Mouse (Mus musculus) ES-E14 (cell line): Measurements from ENCODE around the gene Hist1h3a.

ENCODE experiments used
- CHD2 ChIP-seq: IDR thresholded peaks from 2 replicates; pipeline ENCODE4 v1.6.1; 2014; ENCODE audit warnings: mild to moderate bottlenecking, low read depth, low read length, inconsistent platforms
- HCFC1 ChIP-seq: IDR thresholded peaks from 2 replicates; pipeline ENCODE4 v1.6.1; 2012; ENCODE audit warnings: low read length, inconsistent platforms, borderline replicate concordance; ENCODE audit not compliant: insufficient read depth
- MAFK ChIP-seq: IDR thresholded peaks from 2 replicates; pipeline ENCODE4 v1.6.1; 2014; ENCODE audit warnings: mild to moderate bottlenecking, low read depth, low read length, inconsistent platforms; ENCODE audit not compliant: insufficient read depth
- ZC3H11A ChIP-seq: IDR thresholded peaks from 2 replicates; pipeline ENCODE4 v1.6.1; 2012; ENCODE audit warnings: low read depth, mild to moderate bottlenecking, inconsistent platforms, low read length, borderline replicate concordance
- ZNF384 ChIP-seq: IDR thresholded peaks from 2 replicates; pipeline ENCODE4 v1.6.1; 2012; ENCODE audit warnings: low read depth, low read length, inconsistent platforms

- TF ChIP-seq CHD2 (peak; percentile 47; the same call in 1 of the 2 replicates), HCFC1 (no peak), ZNF384 (no peak), MAFK (no peak), ZC3H11A (no peak)
Observed at GRCm38 (mm10) chr13:23747081-23747891, 14.9 kb downstream of the Hist1h3a start.
